Mouse (Mus musculus): ENCODE data around the gene Mtmr3.
"Not testable (repeated sequence)": the region's sequence is repeated elsewhere in the genome, so short reads cannot be mapped to it uniquely, and the experiment has no call there.

The Mtmr3 gene

GRCm38 (mm10) chr11:4601890-4602289 lies 7.2 kb upstream of the Mtmr3 start:
- DNase-seq (ENCODE audit: low read depth, low spot score) = no peak

GRCm38 (mm10) chr11:4599916-4600315 lies 5.3 kb upstream of the Mtmr3 start:
- DNase-seq (ENCODE audit: low read depth, low spot score) = no peak

- DNase-seq (ENCODE audit: low read depth, low spot score) = no peak
These were observed 3.7 kb upstream of the Mtmr3 start for GRCm38 (mm10) chr11:4598411-4598810.

GRCm38 (mm10) chr11:4593849-4594607 lies 635 bp downstream of the Mtmr3 start:
- DNase-seq (ENCODE audit: low read depth, low spot score) = peak; percentile 22

GRCm38 (mm10) chr11:4593491-4593848 lies 1.2 kb downstream of the Mtmr3 start:
- DNase-seq (ENCODE audit: low read depth, low spot score) = no peak

- no peak for DNase-seq (ENCODE audit: low read depth, low spot score)
These were observed 2.9 kb downstream of the Mtmr3 start for GRCm38 (mm10) chr11:4591811-4592210.

- no peak for DNase-seq (ENCODE audit: low read depth, low spot score)
These were observed 16.0 kb downstream of the Mtmr3 start for GRCm38 (mm10) chr11:4578682-4579081.

GRCm38 (mm10) chr11:4577079-4577478 lies 17.6 kb downstream of the Mtmr3 start:
- DNase-seq (ENCODE audit: low read depth, low spot score) = no peak

- not testable (repeated sequence) for DNase-seq (ENCODE audit: low read depth, low spot score)
These were observed 18.5 kb downstream of the Mtmr3 start for GRCm38 (mm10) chr11:4576090-4576732.

- DNase-seq (ENCODE audit: low read depth, low spot score) = no peak
These were observed 23.2 kb downstream of the Mtmr3 start for GRCm38 (mm10) chr11:4571491-4571901.

GRCm38 (mm10) chr11:4566333-4566732 lies 28.3 kb downstream of the Mtmr3 start:
- no peak for DNase-seq (ENCODE audit: low read depth, low spot score)

GRCm38 (mm10) chr11:4565545-4565944 lies 29.1 kb downstream of the Mtmr3 start:
- no peak for DNase-seq (ENCODE audit: low read depth, low spot score)

- DNase-seq (ENCODE audit: low read depth, low spot score) = no peak
These were observed 41.2 kb downstream of the Mtmr3 start for GRCm38 (mm10) chr11:4553274-4554063.

GRCm38 (mm10) chr11:4547569-4547968 lies 47.1 kb downstream of the Mtmr3 start:
- DNase-seq (ENCODE audit: low read depth, low spot score) = no peak

- no peak for DNase-seq (ENCODE audit: low read depth, low spot score)
These were observed 48.7 kb downstream of the Mtmr3 start for GRCm38 (mm10) chr11:4545976-4546375.

- DNase-seq (ENCODE audit: low read depth, low spot score) = no peak
These were observed 49.3 kb downstream of the Mtmr3 start for GRCm38 (mm10) chr11:4545401-4545800.

GRCm38 (mm10) chr11:4544627-4544921 lies 50.1 kb downstream of the Mtmr3 start:
- not testable (repeated sequence) for DNase-seq (ENCODE audit: low read depth, low spot score)

- DNase-seq (ENCODE audit: low read depth, low spot score) = no peak
These were observed 50.7 kb downstream of the Mtmr3 start for GRCm38 (mm10) chr11:4543746-4544626.

GRCm38 (mm10) chr11:4543040-4543551 lies 51.6 kb downstream of the Mtmr3 start:
- no peak for DNase-seq (ENCODE audit: low read depth, low spot score)

GRCm38 (mm10) chr11:4536645-4537044 lies 58.0 kb downstream of the Mtmr3 start:
- no peak for DNase-seq (ENCODE audit: low read depth, low spot score)

GRCm38 (mm10) chr11:4527132-4527531 lies 67.5 kb downstream of the Mtmr3 start:
- DNase-seq (ENCODE audit: low read depth, low spot score) = no peak
